Mouse (Mus musculus) CH12.LX (cell line): ENCODE data around the gene Tgm2. TPM values are rescaled to one million over a fixed set of nuclear protein-coding genes. Genes with fewer than 3 reads are reported as not detected.

Source experiments
- DNase-seq: peaks from one replicate; pipeline ENCODE4 v3.0.0-alpha.2; 2013; ENCODE audit errors: extremely low read depth
- H3K27ac ChIP-seq: 2 replicates; pipeline ENCODE4 v1.5.1; 2012; ENCODE audit warnings: low read depth, mild to moderate bottlenecking, control low read depth, moderate library complexity; ENCODE audit not compliant: insufficient read depth
- H3K27me3 ChIP-seq: replicated peaks from 2 replicates; pipeline ENCODE3; 2012; ENCODE audit warnings: inconsistent platforms
- H3K36me3 ChIP-seq, 2 experiments: replicated peaks in 1 of 2; 2 replicates each; pipeline versions ENCODE3 to v1.6.1; 2012; ENCODE audit warnings: inconsistent platforms in 1 of 2, low read length in 1 of 2, mild to moderate bottlenecking in 1 of 2, mixed read lengths in 1 of 2, moderate library complexity in 1 of 2; ENCODE audit not compliant: control insufficient read depth in 1 of 2, insufficient read depth in 1 of 2
- H3K4me1 ChIP-seq, 2 experiments: 2 replicates each; pipeline ENCODE4 v1.6.1; 2012; ENCODE audit warnings: inconsistent platforms in 1 of 2, moderate library complexity in 1 of 2; ENCODE audit not compliant: insufficient read depth in 2 of 2, control insufficient read depth in 1 of 2
- H3K4me2 ChIP-seq: 2 replicates; pipeline ENCODE4 v1.6.1; 2012; ENCODE audit warnings: low read depth, mild to moderate bottlenecking, control low read depth; ENCODE audit not compliant: poor library complexity, insufficient read depth, severe bottlenecking
- H3K4me3 ChIP-seq, 3 experiments: fragments of 150-350 bp in 1 of 3; sonication (generic) in 1 of 3; replicated peaks in 1 of 3; 2 replicates each; pipeline versions ENCODE3 to v1.5.1; 2011 to 2012; ENCODE audit warnings: low read depth in 2 of 3, low read length in 2 of 3, mild to moderate bottlenecking in 2 of 3, moderate library complexity in 2 of 3, control low read depth in 1 of 3, improper control_type of control experiment in 1 of 3, inconsistent platforms in 1 of 3, mixed read lengths in 1 of 3; ENCODE audit not compliant: poor library complexity in 1 of 3
- H3K79me2 ChIP-seq: replicated peaks from 2 replicates; pipeline ENCODE4 v1.6.1; 2012; ENCODE audit warnings: mild to moderate bottlenecking, moderate library complexity; ENCODE audit not compliant: control insufficient read depth, poor library complexity, insufficient read depth, severe bottlenecking; ENCODE audit errors: extremely low read depth
- H3K9ac ChIP-seq: 2 replicates; pipeline ENCODE4 v1.6.1; 2012; ENCODE audit warnings: low read depth, mild to moderate bottlenecking, control low read depth, moderate library complexity; ENCODE audit not compliant: insufficient read depth
- H3K9me3 ChIP-seq: replicated peaks from 2 replicates; pipeline ENCODE3; 2012; ENCODE audit warnings: low read length, inconsistent platforms, mixed read lengths
- BHLHE40 ChIP-seq: IDR thresholded peaks from 2 replicates; pipeline ENCODE4 v1.6.1; 2011; ENCODE audit warnings: mild to moderate bottlenecking, low read depth, low read length, improper control_type of control experiment
- CHD1 ChIP-seq: IDR thresholded peaks from 2 replicates; pipeline ENCODE4 v1.6.1; 2012; ENCODE audit warnings: low read depth, low read length, improper control_type of control experiment, inconsistent platforms
- CHD2 ChIP-seq: IDR thresholded peaks from 2 replicates; pipeline ENCODE4 v1.6.1; 2011; ENCODE audit warnings: low read length, improper control_type of control experiment
- ELF1 ChIP-seq: IDR thresholded peaks from 2 replicates; pipeline ENCODE4 v1.6.1; 2014; ENCODE audit warnings: low read depth, mild to moderate bottlenecking, inconsistent platforms, low read length, improper control_type of control experiment
- EP300 ChIP-seq: IDR thresholded peaks from 2 replicates; pipeline ENCODE4 v1.6.1; 2011; ENCODE audit warnings: low read length, improper control_type of control experiment
- ETS1 ChIP-seq: conservative IDR thresholded peaks from 2 replicates; pipeline ENCODE4 v1.6.1; 2012; ENCODE audit warnings: low read depth, mild to moderate bottlenecking, inconsistent platforms, low read length, improper control_type of control experiment, moderate library complexity
- GABPA ChIP-seq: IDR thresholded peaks from 2 replicates; pipeline ENCODE4 v1.6.1; 2012; ENCODE audit warnings: low read depth, low read length, improper control_type of control experiment, inconsistent platforms; ENCODE audit not compliant: insufficient replicate concordance
- HCFC1 ChIP-seq: IDR thresholded peaks from 2 replicates; pipeline ENCODE4 v1.6.1; 2012; ENCODE audit warnings: low read depth, mild to moderate bottlenecking, inconsistent platforms, low read length, improper control_type of control experiment
- IRF4 ChIP-seq: IDR thresholded peaks from 2 replicates; pipeline ENCODE4 v1.6.1; 2014; ENCODE audit warnings: low read depth, mild to moderate bottlenecking, inconsistent platforms, low read length, improper control_type of control experiment
- JUND ChIP-seq: conservative IDR thresholded peaks from 2 replicates; pipeline ENCODE4 v1.6.1; 2011; ENCODE audit warnings: low read depth, low read length, improper control_type of control experiment
- KAT2A ChIP-seq: IDR thresholded peaks from 2 replicates; pipeline ENCODE4 v1.6.1; 2012; ENCODE audit warnings: low read length, improper control_type of control experiment, inconsistent platforms; ENCODE audit not compliant: insufficient replicate concordance
- MAFK ChIP-seq: IDR thresholded peaks from 2 replicates; pipeline ENCODE4 v1.6.1; 2011; ENCODE audit warnings: low read length, improper control_type of control experiment; ENCODE audit not compliant: insufficient replicate concordance
- MAX ChIP-seq: IDR thresholded peaks from 2 replicates; pipeline ENCODE4 v1.6.1; 2011; ENCODE audit warnings: low read length, improper control_type of control experiment
- MAZ ChIP-seq: IDR thresholded peaks from 2 replicates; pipeline ENCODE4 v1.6.1; 2012; ENCODE audit warnings: low read depth, mild to moderate bottlenecking, inconsistent platforms, low read length, improper control_type of control experiment, moderate library complexity
- MEF2A ChIP-seq: IDR thresholded peaks from 2 replicates; pipeline ENCODE4 v1.6.1; 2014; ENCODE audit warnings: low read depth, mild to moderate bottlenecking, inconsistent platforms, low read length, improper control_type of control experiment, borderline replicate concordance
- MXI1 ChIP-seq: IDR thresholded peaks from 2 replicates; pipeline ENCODE4 v1.6.1; 2011; ENCODE audit warnings: mild to moderate bottlenecking, low read depth, low read length, improper control_type of control experiment
- NELFE ChIP-seq: IDR thresholded peaks from 2 replicates; pipeline ENCODE4 v1.6.1; 2011; ENCODE audit warnings: low read depth, low read length, improper control_type of control experiment
- PAX5 ChIP-seq: IDR thresholded peaks from 2 replicates; pipeline ENCODE4 v1.6.1; 2012; ENCODE audit warnings: low read length, inconsistent platforms, mixed read lengths
- POLR2A ChIP-seq: IDR thresholded peaks from 2 replicates; pipeline ENCODE4 v1.6.1; 2011; ENCODE audit warnings: low read depth, mild to moderate bottlenecking, improper control_type of control experiment, low read length
- POLR2AphosphoS2 ChIP-seq: IDR thresholded peaks from 2 replicates; pipeline ENCODE4 v1.6.1; 2011; ENCODE audit warnings: low read depth, low read length, improper control_type of control experiment
- RAD21 ChIP-seq: IDR thresholded peaks from 2 replicates; pipeline ENCODE4 v1.6.1; 2011; ENCODE audit warnings: low read depth, mild to moderate bottlenecking, low read length, improper control_type of control experiment, moderate library complexity
- RCOR1 ChIP-seq: conservative IDR thresholded peaks from 2 replicates; pipeline ENCODE4 v1.6.1; 2012; ENCODE audit warnings: low read depth, mild to moderate bottlenecking, inconsistent platforms, low read length, improper control_type of control experiment
- SIN3A ChIP-seq: IDR thresholded peaks from 2 replicates; pipeline ENCODE4 v1.6.1; 2012; ENCODE audit warnings: low read length, improper control_type of control experiment, inconsistent platforms
- SMC3 ChIP-seq: IDR thresholded peaks from 2 replicates; pipeline ENCODE4 v1.6.1; 2011; ENCODE audit warnings: low read depth, low read length, improper control_type of control experiment
- TBP ChIP-seq: conservative IDR thresholded peaks from 2 replicates; pipeline ENCODE4 v1.6.1; 2011; ENCODE audit warnings: low read depth, low read length, improper control_type of control experiment
- USF2 ChIP-seq: conservative IDR thresholded peaks from 2 replicates; pipeline ENCODE4 v1.6.1; 2011; ENCODE audit warnings: low read depth, low read length, improper control_type of control experiment
- ZC3H11A ChIP-seq: IDR thresholded peaks from 2 replicates; pipeline ENCODE4 v1.6.1; 2012; ENCODE audit warnings: low read depth, mild to moderate bottlenecking, inconsistent platforms, low read length, improper control_type of control experiment
- ZKSCAN1 ChIP-seq: IDR thresholded peaks from 2 replicates; pipeline ENCODE4 v1.6.1; 2012; ENCODE audit warnings: low read depth, inconsistent platforms, low read length, improper control_type of control experiment, borderline replicate concordance
- ZMIZ1 ChIP-seq: IDR thresholded peaks from 2 replicates; pipeline ENCODE4 v1.6.1; 2012; ENCODE audit warnings: low read depth, mild to moderate bottlenecking, inconsistent platforms, low read length, improper control_type of control experiment
- ZNF384 ChIP-seq: IDR thresholded peaks from 2 replicates; pipeline ENCODE4 v1.6.1; 2012; ENCODE audit warnings: low read depth, low read length, improper control_type of control experiment, inconsistent platforms
- dilution Hi-C: fragments of 300-500 bp; cut with MboI; formaldehyde crosslinking; loops from 2 replicates; pipeline ENCODE4 v1.14.3; 2020; ENCODE audit warnings: low sequenced_read_pairs; ENCODE audit not compliant: extremely low pct_unique_long_range_greater_than_20kb, extremely low pct_ligation_motif_present
- in situ Hi-C: fragments of 300-500 bp; cut with MboI; formaldehyde crosslinking; loops from 3 replicates; pipeline ENCODE4 v1.14.3; 2019; ENCODE audit warnings: low sequenced_read_pairs, low pct_ligation_motif_present, low pct_unique_long_range_greater_than_20kb, mixed read lengths
- polyA plus RNA-seq: library from polyadenylated mRNA; unstranded; fragments of >175 nt; gene quantifications from 2 replicates; pipeline ENCODE4 v1.2.1, GENCODE M21; 2012; ENCODE audit warnings: low read depth; ENCODE audit not compliant: insufficient read length
- total RNA-seq, 2 experiments: library from RNA; depleted of rRNA; stranded (reverse); fragments of 300-350 nt in 1 of 2; fragments of >200 nt in 1 of 2; gene quantifications; 2 replicates each; pipeline ENCODE4 v1.2.3; 2012 to 2014

The Tgm2 gene
- total and polyA plus RNA-seq, 3 experiments, result 0.08 to 0.50 (median 0.21) TPM

DNA sequence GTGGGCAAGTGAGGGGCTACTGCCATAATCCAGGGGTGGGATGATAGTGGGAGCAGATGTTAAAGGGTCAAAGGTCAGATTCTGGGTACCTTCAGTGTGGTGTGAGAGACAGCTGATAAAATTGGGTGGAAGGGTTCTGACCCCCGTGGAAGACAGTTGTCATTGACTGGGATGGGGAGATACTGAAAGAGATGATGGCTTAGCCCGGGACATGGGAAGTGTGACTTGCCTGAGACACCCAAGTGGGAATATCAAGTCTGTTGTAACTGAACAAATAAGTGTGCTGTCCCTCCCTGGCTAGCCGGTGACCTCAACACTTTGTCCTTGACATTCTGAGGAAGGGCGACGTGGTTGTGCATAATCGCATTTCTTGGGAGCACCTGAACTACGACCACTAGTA, 23.5 kb upstream of the Tgm2 start:
- no peak overlapping the region for H3K27ac ChIP-seq
- TF ChIP-seq KAT2A (no peak), MXI1 (no peak), CHD1 (no peak), NELFE (no peak), MAZ (no peak), SMC3 (no peak), MAX (no peak), USF2 (no peak), ETS1 (no peak), POLR2A (no peak), HCFC1 (no peak), JUND (no peak), ZNF384 (no peak), ZMIZ1 (no peak), CHD2 (no peak), ZKSCAN1 (no peak), POLR2AphosphoS2 (no peak), MAFK (no peak), ELF1 (no peak)
- dilution Hi-C loops (no loop called here), in situ Hi-C loops (no loop called here)
- H3K27me3 ChIP-seq, result peaks cover 32% of the 10 kb centered on the region
- H3K36me3 ChIP-seq, result no peaks in the 10 kb centered on the region
- no peak overlapping the region for H3K4me3 ChIP-seq
- no peak overlapping the region for H3K4me2 ChIP-seq
- H3K9ac ChIP-seq, result no peak overlapping the region
- DNase-seq, result no peak
- H3K79me2 ChIP-seq, result no peaks in the 10 kb centered on the region
- H3K4me1 ChIP-seq, result peaks cover 17 to 36% of the 10 kb centered on the region in 2 experiments
- H3K9me3 ChIP-seq, result peaks cover 6% of the 10 kb centered on the region

DNA sequence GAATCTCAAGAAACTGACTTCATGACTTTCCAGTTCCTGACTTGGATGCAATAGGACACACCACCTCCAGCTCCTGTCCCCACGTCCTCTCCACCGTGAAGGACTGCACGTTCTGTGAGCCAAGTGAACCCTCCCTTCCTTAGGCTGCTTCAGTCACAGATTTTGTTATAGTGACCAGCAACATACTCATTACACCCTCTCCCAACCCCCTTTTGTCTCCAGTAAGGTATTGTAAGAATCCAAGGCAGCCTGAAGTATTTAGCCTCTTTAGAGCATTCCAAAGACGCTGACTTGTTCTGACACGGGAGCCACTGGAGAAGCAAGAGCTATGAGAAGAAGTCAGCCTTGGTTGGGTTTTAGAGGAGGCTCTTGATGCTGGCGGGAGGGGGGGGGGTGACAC, 23.1 kb upstream of the Tgm2 start:
- Histone ChIP-seq H3K79me2 (no peaks in the 10 kb centered on the region), H3K4me3 (no peak overlapping the region), H3K4me2 (no peak overlapping the region), H3K4me1 (peaks cover 13 to 32% of the 10 kb centered on the region in 2 experiments), H3K36me3 (no peaks in the 10 kb centered on the region), H3K9me3 (peaks cover 6% of the 10 kb centered on the region), H3K27ac (no peak overlapping the region), H3K27me3 (peaks cover 27% of the 10 kb centered on the region), H3K9ac (no peak overlapping the region)
- DNase-seq, result no peak
- dilution Hi-C loops, result no loop called here
- in situ Hi-C loops, result no loop called here
- no peak for TF ChIP-seq EP300
- TF ChIP-seq ELF1, result no peak
- TF ChIP-seq MEF2A, result no peak
- TF ChIP-seq CHD2, result no peak
- no peak for TF ChIP-seq ZC3H11A
- TF ChIP-seq TBP, result no peak
- TF ChIP-seq RCOR1, result no peak
- no peak for TF ChIP-seq GABPA
- no peak for TF ChIP-seq USF2
- TF ChIP-seq MAFK, result no peak
- TF ChIP-seq ZKSCAN1, result no peak
- no peak for TF ChIP-seq RAD21
- TF ChIP-seq ETS1, result no peak
- no peak for TF ChIP-seq MAZ
- no peak for TF ChIP-seq BHLHE40
- TF ChIP-seq IRF4, result no peak
- no peak for TF ChIP-seq ZMIZ1
- TF ChIP-seq MXI1, result no peak
- no peak for TF ChIP-seq SIN3A
- no peak for TF ChIP-seq PAX5
